9 mouse cellular contexts compared by ENCODE assay signal in the genomic region with DNA sequence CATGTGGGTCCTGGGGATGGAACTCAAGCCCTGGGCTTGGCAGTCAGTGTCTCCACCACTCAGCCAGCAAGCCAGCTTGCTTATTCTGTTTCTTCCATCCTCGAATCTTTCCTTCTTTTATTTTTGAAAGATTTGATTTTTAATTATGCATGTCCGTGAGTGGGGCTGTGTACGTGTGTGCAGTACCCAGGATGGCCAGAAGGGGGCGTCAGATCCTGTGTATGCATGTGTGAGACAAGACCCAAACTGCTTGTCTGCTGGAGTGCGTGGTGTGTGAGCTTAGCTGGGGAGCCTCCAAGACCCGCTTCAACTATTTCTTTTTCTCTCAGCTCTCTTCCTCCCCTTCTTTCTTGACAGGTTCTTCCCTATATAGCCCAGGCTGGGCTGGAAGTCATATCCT. TPM values are rescaled to one million over a fixed set of nuclear protein-coding genes. Genes with fewer than 3 reads are reported as not detected.
A peak's percentile ranks its signal among the peaks of the same experiment; 100 is the strongest.
DNase-seq lines count a peak whose midpoint lies in the region; ATAC-seq and TF ChIP-seq lines count a peak whose summit lies in the region.
"Had no signal": no experiment of that assay in that cellular context is flagged by ENCODE, and none has a peak within 500 bp of the region (broad histone marks: within the 10 kb centered on the region; RNA-seq: fewer than 3 reads in every experiment).

No protein-coding gene starts in this region.

- no peak for ATAC-seq in intestine, postnatal 0 days
- no peak for ATAC-seq in intestine, embryonic 16.5 days
- no peak for ATAC-seq in forebrain, embryonic 16.5 days

- TF ChIP-seq POLR2A in bone marrow, adult 2 months (IDR thresholded peaks at IDR 0.05; ENCODE audit: borderline replicate concordance, control insufficient read depth, low read depth, low read length): no peak

- H3K27me3 ChIP-seq in intestine, postnatal 0 days (replicated peaks; ENCODE audit: control insufficient read depth, insufficient read depth, low read length): no peaks in the 10 kb centered on the region
- no peaks in the 10 kb centered on the region for H3K27me3 ChIP-seq in intestine, embryonic 16.5 days (replicated peaks; ENCODE audit: control insufficient read depth, insufficient read depth, low read length)
- no peaks in the 10 kb centered on the region for H3K27me3 ChIP-seq in limb, embryonic 10.5 days (ENCODE audit: low read depth, poor library complexity, severe bottlenecking)
- H3K27me3 ChIP-seq in forebrain, embryonic 16.5 days (replicated peaks; ENCODE audit: control insufficient read depth, insufficient read depth, low read length): no peaks in the 10 kb centered on the region
- H3K27me3 ChIP-seq: hindbrain, embryonic 12.5 days had no signal

- no peak overlapping the region for H3K4me3 ChIP-seq in intestine, postnatal 0 days (ENCODE audit: low read depth, low read length)
- H3K4me3 ChIP-seq in intestine, embryonic 16.5 days (ENCODE audit: low read length): no peak overlapping the region
- H3K4me3 ChIP-seq in bone marrow, adult 2 months (replicated peaks; ENCODE audit: control insufficient read depth, low read depth, low read length): no peak overlapping the region
- no peak overlapping the region for H3K4me3 ChIP-seq in limb, embryonic 10.5 days
- no peak overlapping the region for H3K4me3 ChIP-seq in forebrain, embryonic 16.5 days (replicated peaks; ENCODE audit: low read length)
- H3K4me3 ChIP-seq: hindbrain, embryonic 12.5 days had no signal

- H3K36me3 ChIP-seq in intestine, postnatal 0 days (ENCODE audit: control insufficient read depth, insufficient read depth): no peaks in the 10 kb centered on the region
- H3K36me3 ChIP-seq in intestine, embryonic 16.5 days (ENCODE audit: control insufficient read depth, insufficient read depth, low read length): no peaks in the 10 kb centered on the region
- H3K36me3 ChIP-seq in limb, embryonic 10.5 days: no peaks in the 10 kb centered on the region
- no peaks in the 10 kb centered on the region for H3K36me3 ChIP-seq in forebrain, embryonic 16.5 days (ENCODE audit: control insufficient read depth, insufficient read depth)
- H3K36me3 ChIP-seq: hindbrain, embryonic 12.5 days had no signal

- 83% methylated on average over 6 of the region's 6 CpGs for WGBS in intestine, postnatal 0 days
- whole genome bisulfite sequencing in intestine, embryonic 16.5 days: 82% methylated on average over 6 of the region's 6 CpGs
- 77% methylated on average over 6 of the region's 6 CpGs for WGBS in bone marrow, adult 2 months
- WGBS in limb, embryonic 10.5 days: 81% methylated on average over 6 of the region's 6 CpGs
- WGBS in forebrain, embryonic 16.5 days: 78% methylated on average over 6 of the region's 6 CpGs

- TF ChIP-seq CTCF in intestine, postnatal 0 days (IDR thresholded peaks at IDR 0.05; ENCODE audit: low read depth): peak; percentile 53
- TF ChIP-seq CTCF in bone marrow, adult 2 months (IDR thresholded peaks at IDR 0.05; ENCODE audit: control insufficient read depth, insufficient read depth, low read length): peak; percentile 49

- DNase-seq in spleen, adult 12 weeks (ENCODE audit: low spot score): peak; percentile 6
- no peak for DNase-seq in spleen, adult 18-20 months
- DNase-seq in thymus, postnatal 25 days: peak; percentile 26
- DNase-seq in limb, embryonic 10.5 days (ENCODE audit: low spot score): no peak

- no peak overlapping the region for H3K4me2 ChIP-seq in intestine, postnatal 0 days (replicated peaks; ENCODE audit: low read depth)
- no peak overlapping the region for H3K4me2 ChIP-seq in intestine, embryonic 16.5 days (ENCODE audit: low read depth, low read length)
- H3K4me2 ChIP-seq in forebrain, embryonic 16.5 days (ENCODE audit: low read length): no peak overlapping the region
- H3K4me2 ChIP-seq: hindbrain, embryonic 12.5 days had no signal

- no peak overlapping the region for H3K9ac ChIP-seq in intestine, postnatal 0 days (ENCODE audit: low read depth, low read length)
- no peak overlapping the region for H3K9ac ChIP-seq in intestine, embryonic 16.5 days (ENCODE audit: low read depth, low read length)
- H3K9ac ChIP-seq in forebrain, embryonic 16.5 days (replicated peaks; ENCODE audit: low read depth, low read length): no peak overlapping the region
- H3K9ac ChIP-seq: hindbrain, embryonic 12.5 days had no signal

- H3K27ac ChIP-seq in intestine, postnatal 0 days (ENCODE audit: low read depth, low read length): no peak overlapping the region
- H3K27ac ChIP-seq in intestine, embryonic 16.5 days (ENCODE audit: low read length): no peak overlapping the region
- H3K27ac ChIP-seq in bone marrow, adult 2 months (ENCODE audit: control insufficient read depth, insufficient read depth, low read depth, low read length, poor library complexity): no peak overlapping the region
- no peak overlapping the region for H3K27ac ChIP-seq in limb, embryonic 10.5 days
- no peak overlapping the region for H3K27ac ChIP-seq in forebrain, embryonic 16.5 days (ENCODE audit: low read length)
- H3K27ac ChIP-seq: hindbrain, embryonic 12.5 days had no signal

- no peaks in the 10 kb centered on the region for H3K9me3 ChIP-seq in intestine, postnatal 0 days (ENCODE audit: control insufficient read depth)
- no peaks in the 10 kb centered on the region for H3K9me3 ChIP-seq in intestine, embryonic 16.5 days (ENCODE audit: control insufficient read depth, low read length)
- H3K9me3 ChIP-seq in limb, embryonic 10.5 days (replicated peaks): no peaks in the 10 kb centered on the region
- no peaks in the 10 kb centered on the region for H3K9me3 ChIP-seq in forebrain, embryonic 16.5 days (ENCODE audit: control insufficient read depth, low read length)
- H3K9me3 ChIP-seq: hindbrain, embryonic 12.5 days had no signal

- H3K4me1 ChIP-seq in intestine, postnatal 0 days (replicated peaks; ENCODE audit: control insufficient read depth, insufficient read depth, low read length): no peaks in the 10 kb centered on the region
- peaks cover 4% of the 10 kb centered on the region; the same call in 1 of the 2 replicates for H3K4me1 ChIP-seq in intestine, embryonic 16.5 days (ENCODE audit: control insufficient read depth, insufficient read depth, low read length)
- H3K4me1 ChIP-seq in bone marrow, adult 2 months (ENCODE audit: control insufficient read depth, insufficient read depth, low read length): no peaks in the 10 kb centered on the region
- peaks cover 50% of the 10 kb centered on the region for H3K4me1 ChIP-seq in limb, embryonic 10.5 days
- H3K4me1 ChIP-seq in forebrain, embryonic 16.5 days (replicated peaks; ENCODE audit: control insufficient read depth, insufficient read depth, low read length): no peaks in the 10 kb centered on the region; the same call in 1 of the 2 replicates

RNA-seq across cellular contexts. Expression of a gene that starts 25.9 kb away (rescaled TPM):
- polyA plus RNA-seq in intestine, postnatal 0 days (2015; fragmentation: Nextera tagmentation; extraction: Ambion mirVana): 1.6 and 1.7 TPM in 2 replicates
- polyA plus RNA-seq in intestine, embryonic 16.5 days (2015; fragmentation: Nextera tagmentation; extraction: Ambion mirVana): 1.6 TPM in 2 replicates
- polyA plus RNA-seq in bone marrow, adult 2 months (2011; ENCODE audit: insufficient read depth, insufficient read length, low replicate concordance, missing spikeins): 0.83 and 1.9 TPM in 2 replicates
- polyA plus RNA-seq in limb, embryonic 10.5 days (2016; fragmentation: Nextera tagmentation; extraction: Ambion mirVana): 0.97 and 1.1 TPM in 2 replicates
- polyA plus RNA-seq in forebrain, embryonic 16.5 days (2015; fragmentation: Nextera tagmentation; extraction: Ambion mirVana): 1.7 and 1.8 TPM in 2 replicates

RNA-seq across cellular contexts. Expression of a gene that starts 35.6 kb away (rescaled TPM):
- 0.57 and 0.60 TPM in 2 replicates for polyA plus RNA-seq in intestine, postnatal 0 days (2015; fragmentation: Nextera tagmentation; extraction: Ambion mirVana)
- 1.0 and 1.1 TPM in 2 replicates for polyA plus RNA-seq in intestine, embryonic 16.5 days (2015; fragmentation: Nextera tagmentation; extraction: Ambion mirVana)
- polyA plus RNA-seq in bone marrow, adult 2 months (2011; ENCODE audit: insufficient read depth, insufficient read length, low replicate concordance, missing spikeins): 0.57 TPM in 1 of 2 replicates, not detected in the other
- polyA plus RNA-seq in limb, embryonic 10.5 days (2016; fragmentation: Nextera tagmentation; extraction: Ambion mirVana): 10.9 and 11.0 TPM in 2 replicates
- polyA plus RNA-seq in forebrain, embryonic 16.5 days (2015; fragmentation: Nextera tagmentation; extraction: Ambion mirVana): 4.7 and 4.9 TPM in 2 replicates

Comparison
In these comparisons a context has a peak if more than half of its experiments do, and no peak if none do; other contexts are left out.
1. DNase-seq: peak in spleen, adult 12 weeks (single experiment) and thymus, postnatal 25 days (single experiment); none in spleen, adult 18-20 months (0 of 2) and limb, embryonic 10.5 days (single experiment).